Comparison of ENCODE assay signal across 15 mouse cellular contexts in the genomic region with DNA sequence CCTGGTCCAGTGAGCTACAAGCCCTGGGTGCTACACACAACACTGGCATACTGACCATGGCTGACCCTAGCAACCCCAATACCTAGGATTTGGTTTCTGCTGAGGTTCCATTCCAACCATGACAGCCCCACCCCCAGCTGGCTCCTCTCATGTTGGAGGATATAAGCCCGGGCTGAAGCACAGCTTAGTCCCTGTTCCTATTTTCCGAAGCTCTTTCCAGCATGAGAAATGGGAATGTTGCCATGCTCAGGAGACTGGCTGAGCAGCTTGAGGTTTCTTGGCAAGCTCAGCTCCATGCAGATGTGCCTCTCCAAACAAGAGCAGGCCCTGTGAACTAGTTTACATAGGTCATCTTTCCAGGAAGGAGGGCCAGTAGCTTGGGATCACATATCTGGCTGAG. TPM values are rescaled to one million over a fixed set of nuclear protein-coding genes. Genes with fewer than 3 reads are reported as not detected.
DNase-seq lines count a peak whose midpoint lies in the region; ATAC-seq and TF ChIP-seq lines count a peak whose summit lies in the region.
"Had no signal": no experiment of that assay in that cellular context is flagged by ENCODE, and none has a peak within 500 bp of the region (broad histone marks: within the 10 kb centered on the region; RNA-seq: fewer than 3 reads in every experiment).

No protein-coding gene starts in this region.

- H3K4me2 ChIP-seq in limb, embryonic 14.5 days (replicated peaks; ENCODE audit: low read depth, low read length, severe bottlenecking) = no peak overlapping the region
- H3K4me2 ChIP-seq in limb, embryonic 15.5 days = no peak overlapping the region
- H3K4me2 ChIP-seq: forebrain, embryonic 15.5 days; hindbrain, embryonic 12.5 days; liver, embryonic 12.5 days; midbrain, embryonic 13.5 days had no signal

- no peak for ATAC-seq in limb, embryonic 14.5 days (ENCODE audit: low FRiP score, low read depth)
- ATAC-seq in limb, embryonic 15.5 days (ENCODE audit: insufficient number of reproducible peaks, low FRiP score, low TSS enrichment, low read depth) = no peak; the same call in 1 of the 2 replicates
- ATAC-seq: CD4-positive, CD25-positive, alpha-beta regulatory T cell, adult 4 months; forebrain, embryonic 15.5 days; liver, embryonic 12.5 days; midbrain, embryonic 13.5 days had no signal

- no peak overlapping the region for H3K27ac ChIP-seq in limb, embryonic 14.5 days (replicated peaks; ENCODE audit: low read depth, low read length)
- H3K27ac ChIP-seq in limb, embryonic 10.5 days = no peak overlapping the region
- peak overlapping the region; percentile 51; the same call in 1 of the 2 replicates for H3K27ac ChIP-seq in limb, embryonic 15.5 days
- H3K27ac ChIP-seq: forebrain, embryonic 15.5 days; hindbrain, embryonic 12.5 days; liver, embryonic 12.5 days; midbrain, embryonic 13.5 days had no signal

- no peak overlapping the region for H3K9ac ChIP-seq in limb, embryonic 14.5 days (ENCODE audit: low read depth, low read length, severe bottlenecking)
- no peak overlapping the region for H3K9ac ChIP-seq in limb, embryonic 15.5 days
- H3K9ac ChIP-seq: forebrain, embryonic 15.5 days; hindbrain, embryonic 12.5 days; liver, embryonic 12.5 days; midbrain, embryonic 13.5 days had no signal

- 44% methylated on average over 2 of the region's 2 CpGs for WGBS in limb, embryonic 14.5 days
- whole genome bisulfite sequencing in limb, embryonic 10.5 days = 93% methylated on average over 2 of the region's 2 CpGs
- WGBS in limb, embryonic 15.5 days = 45% methylated on average over 2 of the region's 2 CpGs

- H3K4me1 ChIP-seq in limb, embryonic 14.5 days (ENCODE audit: control insufficient read depth, insufficient read depth, low read length) = peaks cover 12% of the 10 kb centered on the region; the same call in 1 of the 2 replicates
- peaks cover 2% of the 10 kb centered on the region for H3K4me1 ChIP-seq in limb, embryonic 10.5 days
- H3K4me1 ChIP-seq in limb, embryonic 15.5 days = peaks cover 22% of the 10 kb centered on the region
- H3K4me1 ChIP-seq: forebrain, embryonic 15.5 days; hindbrain, embryonic 12.5 days; liver, embryonic 12.5 days; midbrain, embryonic 13.5 days had no signal

- no peaks in the 10 kb centered on the region for H3K27me3 ChIP-seq in limb, embryonic 14.5 days (ENCODE audit: control insufficient read depth, insufficient read depth, low read length)
- H3K27me3 ChIP-seq in limb, embryonic 10.5 days (ENCODE audit: low read depth, poor library complexity, severe bottlenecking) = no peaks in the 10 kb centered on the region
- H3K27me3 ChIP-seq in limb, embryonic 15.5 days = no peaks in the 10 kb centered on the region
- H3K27me3 ChIP-seq: forebrain, embryonic 15.5 days; hindbrain, embryonic 12.5 days; liver, embryonic 12.5 days; midbrain, embryonic 13.5 days had no signal

- intact Hi-C loops in gastrocnemius, postnatal 14 days (cut with DNase I; ENCODE audit: low total_unique reads) = no loop called here

- DNase-seq in limb, embryonic 14.5 days (ENCODE audit: low spot score) = peak; percentile 51
- no peak for DNase-seq in limb, embryonic 10.5 days (ENCODE audit: low spot score)
- DNase-seq in brain, adult 2 months (ENCODE audit: low read depth, low spot score) = peak; percentile 35
- peak; percentile 43 for DNase-seq in gastrocnemius, postnatal 14 days
- DNase-seq in kidney, adult 8-10 months = no peak
- no peak for DNase-seq in spleen, adult 18-20 months
- DNase-seq: adrenal gland, postnatal 36 days; kidney, adult 2 months; lung, postnatal 36 days had no signal

- no peak overlapping the region for H3K4me3 ChIP-seq in limb, embryonic 14.5 days (replicated peaks; ENCODE audit: low read length)
- no peak overlapping the region for H3K4me3 ChIP-seq in limb, embryonic 10.5 days
- no peak overlapping the region for H3K4me3 ChIP-seq in limb, embryonic 15.5 days
- H3K4me3 ChIP-seq: forebrain, embryonic 15.5 days; hindbrain, embryonic 12.5 days; liver, embryonic 12.5 days; midbrain, embryonic 13.5 days had no signal

- no peaks in the 10 kb centered on the region for H3K9me3 ChIP-seq in limb, embryonic 14.5 days (ENCODE audit: control insufficient read depth, low read length)
- H3K9me3 ChIP-seq in limb, embryonic 10.5 days (replicated peaks) = no peaks in the 10 kb centered on the region
- no peaks in the 10 kb centered on the region for H3K9me3 ChIP-seq in limb, embryonic 15.5 days
- H3K9me3 ChIP-seq: forebrain, embryonic 15.5 days; hindbrain, embryonic 12.5 days; liver, embryonic 12.5 days; midbrain, embryonic 13.5 days had no signal

- H3K36me3 ChIP-seq in limb, embryonic 14.5 days (ENCODE audit: control insufficient read depth, insufficient read depth, low read length) = no peaks in the 10 kb centered on the region
- H3K36me3 ChIP-seq in limb, embryonic 10.5 days = no peaks in the 10 kb centered on the region
- no peaks in the 10 kb centered on the region for H3K36me3 ChIP-seq in limb, embryonic 15.5 days
- H3K36me3 ChIP-seq: forebrain, embryonic 15.5 days; hindbrain, embryonic 12.5 days; liver, embryonic 12.5 days; midbrain, embryonic 13.5 days had no signal

- no peak for TF ChIP-seq POLR2A in limb, embryonic 14.5 days (IDR thresholded peaks at IDR 0.05; ENCODE audit: borderline replicate concordance, extremely low read depth, insufficient read depth, insufficient read length)

RNA-seq across cellular contexts. Expression of gene Cxcl12, which starts 30.6 kb away (rescaled TPM):
- polyA plus RNA-seq in limb, embryonic 14.5 days (2012; rRNA removed) = 207 and 208 TPM in 2 replicates
- 146 and 161 TPM in 2 replicates for polyA plus RNA-seq in limb, embryonic 14.5 days (2014; fragmentation: Nextera tagmentation; extraction: Ambion mirVana)
- 44.7 and 74.6 TPM in 2 replicates for polyA plus RNA-seq in limb, embryonic 10.5 days (2016; fragmentation: Nextera tagmentation; extraction: Ambion mirVana)
- total RNA-seq in gastrocnemius, postnatal 14 days (2021) = 10 to 100 TPM; 61.6 to 71.2 TPM
- polyA plus RNA-seq in limb, embryonic 15.5 days (2015; fragmentation: Nextera tagmentation; extraction: Ambion mirVana) = 170 and 182 TPM in 2 replicates
- polyA plus RNA-seq: CD4-positive, CD25-positive, alpha-beta regulatory T cell, adult 4 months had no signal

Comparison
In these comparisons a context has a peak if more than half of its experiments do, and no peak if none do; other contexts are left out.
1. DNase-seq: peak in limb, embryonic 14.5 days (single experiment), brain, adult 2 months (single experiment) and gastrocnemius, postnatal 14 days (single experiment); none in limb, embryonic 10.5 days (single experiment), kidney, adult 8-10 months (0 of 2) and spleen, adult 18-20 months (0 of 2).